Mouse (Mus musculus): ENCODE data around the gene Slu7.
A peak's percentile ranks its signal among the peaks of the same experiment; 100 is the strongest.

Slu7 gene

DNA sequence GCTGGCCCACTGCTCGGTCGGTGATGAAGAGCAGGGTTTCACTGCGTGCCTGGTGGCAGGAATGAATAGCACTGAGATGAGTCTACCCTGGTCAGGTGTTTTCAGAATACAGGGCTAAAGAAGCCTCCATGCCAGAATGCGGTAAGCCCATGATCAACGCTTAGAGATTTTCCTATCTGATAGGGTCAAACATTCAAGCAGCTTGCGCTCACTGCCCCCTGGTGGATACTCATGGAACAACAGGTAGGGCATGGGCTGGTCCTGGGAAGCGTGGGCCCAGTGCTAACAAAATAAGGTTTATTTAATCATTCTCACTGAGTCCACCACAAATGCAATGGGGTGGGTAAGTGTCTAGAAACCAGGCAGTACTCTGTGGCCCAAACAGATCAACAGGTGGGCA lies 59.1 kb downstream of the Slu7 start:
- DNase-seq: peak; percentile 79 to 84

GRCm38 (mm10) chr11:43493815-43494409 lies 60.4 kb downstream of the Slu7 start:
- peak; percentile 81 to 89 for DNase-seq

- no peak for DNase-seq
These were observed 61.5 kb downstream of the Slu7 start for GRCm38 (mm10) chr11:43495037-43495436.

- DNase-seq: peak in 1 of 2 experiments; percentile 38
These were observed 62.0 kb downstream of the Slu7 start for GRCm38 (mm10) chr11:43495532-43495931.
